Mouse (Mus musculus): ENCODE measurements at regions not wholly inside any gene's neighbourhood (a gene's known extent, or its start where the extent isn't known, plus 50 kb on each side); places are given as distances from the start of the nearest gene placed in this dataset.

GRCm38 (mm10) chr9:50024820-50025219 is 226.1 kb upstream of the Ncam1 start:
- no peak for DNase-seq (ENCODE audit: low read depth, low spot score)

- DNase-seq (ENCODE audit: low read depth, low spot score), result no peak
These were observed 214.9 kb upstream of the Ncam1 start for GRCm38 (mm10) chr9:50013602-50014001.

GRCm38 (mm10) chr9:50005757-50006576 is 207.2 kb upstream of the Ncam1 start:
- DNase-seq (ENCODE audit: low read depth, low spot score), result no peak

DNA sequence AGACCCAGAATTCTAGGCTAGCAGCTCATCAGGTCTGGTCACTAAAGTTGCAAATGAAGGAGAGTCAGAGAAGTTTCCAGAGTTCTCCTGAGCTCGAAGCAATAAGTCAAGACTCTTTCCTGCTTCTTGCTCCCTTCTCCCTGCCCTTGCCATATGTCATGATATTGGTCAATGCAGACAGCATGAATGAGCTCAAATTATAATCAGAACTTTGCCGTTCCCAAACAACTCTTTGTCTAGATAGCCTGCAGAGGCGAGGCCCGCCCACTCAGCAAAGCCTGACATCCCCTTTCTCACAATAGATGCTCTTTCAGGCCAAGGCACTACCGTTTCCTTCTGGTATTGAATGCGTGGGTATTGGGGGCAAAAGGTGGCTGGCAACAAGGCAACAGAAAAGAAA is 204.0 kb upstream of the Ncam1 start:
- DNase-seq (ENCODE audit: low read depth, low spot score), result no peak

- no peak for DNase-seq (ENCODE audit: low read depth, low spot score)
These were observed 202.0 kb upstream of the Ncam1 start for GRCm38 (mm10) chr9:50000497-50001404.

- DNase-seq (ENCODE audit: low read depth, low spot score), result no peak
These were observed 201.2 kb upstream of the Ncam1 start for GRCm38 (mm10) chr9:49999970-50000369.

DNA sequence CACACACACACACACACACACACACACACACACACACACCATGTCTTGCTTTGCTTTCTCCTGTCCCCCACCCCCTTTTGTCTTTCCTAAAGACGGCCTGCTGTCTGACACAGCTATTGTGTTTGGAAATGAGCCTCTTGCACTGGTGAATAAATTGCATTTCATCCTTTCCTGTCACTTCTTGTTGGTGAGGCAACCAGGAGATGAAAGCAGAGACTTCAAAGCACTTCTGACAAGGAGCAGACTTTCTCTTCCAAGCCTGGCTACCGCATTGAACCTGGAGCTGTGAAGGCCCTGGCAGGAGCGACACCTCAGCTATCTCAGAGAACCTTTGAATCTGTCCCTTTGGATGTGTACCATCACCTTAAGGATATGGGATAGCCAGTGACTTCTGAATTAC is 199.4 kb upstream of the Ncam1 start:
- DNase-seq (ENCODE audit: low read depth, low spot score), result no peak

DNA sequence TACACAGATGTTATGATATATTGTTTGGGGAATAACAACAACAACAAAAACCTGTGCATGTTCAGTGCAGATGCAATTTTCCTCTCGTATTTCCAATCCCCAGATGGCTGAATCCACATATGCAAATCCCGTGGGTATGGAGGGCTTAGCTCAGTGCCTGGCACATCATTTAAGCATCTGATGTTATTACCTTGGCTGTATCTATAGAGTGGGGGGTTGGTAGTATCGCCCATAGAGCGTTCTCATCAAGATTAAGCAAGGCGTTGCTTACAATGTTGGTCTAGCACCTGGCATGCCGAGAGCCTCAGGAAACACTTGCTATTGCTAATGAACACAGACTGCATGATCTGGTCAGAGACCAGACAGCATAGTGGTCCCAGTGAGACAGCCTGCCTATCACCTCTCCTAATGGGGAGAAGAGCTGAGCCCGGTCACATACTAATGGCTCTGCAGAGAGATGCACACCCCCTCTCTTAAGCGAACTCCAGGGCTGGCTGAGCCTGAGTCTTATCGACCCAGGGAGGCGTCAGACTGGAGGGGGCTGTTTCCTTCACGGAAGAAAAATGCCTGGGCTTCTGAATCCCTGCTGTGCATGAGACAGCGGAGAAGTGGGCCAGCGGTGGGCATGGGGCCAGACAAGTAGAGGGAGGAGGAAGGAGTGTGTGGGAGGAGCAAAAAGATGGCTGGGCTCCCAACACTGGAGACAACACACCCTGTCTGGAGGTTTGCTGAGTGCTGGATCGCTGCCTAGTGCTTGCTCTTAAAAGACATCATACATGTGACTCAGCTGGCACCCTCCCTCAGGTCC is 190.9 kb upstream of the Ncam1 start:
- no peak for DNase-seq (ENCODE audit: low read depth, low spot score)

GRCm38 (mm10) chr9:49988064-49988463 is 189.3 kb upstream of the Ncam1 start:
- DNase-seq (ENCODE audit: low read depth, low spot score), result no peak

DNA sequence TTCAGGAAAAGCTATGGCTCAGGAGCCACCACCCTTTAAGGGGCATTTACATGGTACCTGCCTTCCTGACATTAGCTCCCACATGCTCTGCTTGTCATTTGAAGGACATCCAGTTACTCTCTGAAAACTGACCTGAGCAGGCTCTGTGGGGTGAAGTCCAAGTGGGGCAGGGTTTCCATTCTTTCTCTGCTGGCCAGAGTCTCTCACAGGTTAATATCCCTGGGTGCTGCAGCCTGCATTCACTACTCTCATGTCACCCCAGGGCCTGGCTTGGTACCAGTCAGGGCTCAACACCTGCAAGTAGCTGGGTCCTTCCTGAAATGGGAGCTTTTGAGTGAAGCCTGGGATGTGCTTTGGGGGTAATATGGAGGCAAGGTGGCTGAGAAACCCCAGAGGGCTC is 188.8 kb upstream of the Ncam1 start:
- DNase-seq (ENCODE audit: low read depth, low spot score), result no peak

GRCm38 (mm10) chr9:49980344-49981207 is 181.9 kb upstream of the Ncam1 start:
- DNase-seq (ENCODE audit: low read depth, low spot score), result no peak

- no peak for DNase-seq (ENCODE audit: low read depth, low spot score)
These were observed 177.4 kb upstream of the Ncam1 start for GRCm38 (mm10) chr9:49975938-49976671.

DNA sequence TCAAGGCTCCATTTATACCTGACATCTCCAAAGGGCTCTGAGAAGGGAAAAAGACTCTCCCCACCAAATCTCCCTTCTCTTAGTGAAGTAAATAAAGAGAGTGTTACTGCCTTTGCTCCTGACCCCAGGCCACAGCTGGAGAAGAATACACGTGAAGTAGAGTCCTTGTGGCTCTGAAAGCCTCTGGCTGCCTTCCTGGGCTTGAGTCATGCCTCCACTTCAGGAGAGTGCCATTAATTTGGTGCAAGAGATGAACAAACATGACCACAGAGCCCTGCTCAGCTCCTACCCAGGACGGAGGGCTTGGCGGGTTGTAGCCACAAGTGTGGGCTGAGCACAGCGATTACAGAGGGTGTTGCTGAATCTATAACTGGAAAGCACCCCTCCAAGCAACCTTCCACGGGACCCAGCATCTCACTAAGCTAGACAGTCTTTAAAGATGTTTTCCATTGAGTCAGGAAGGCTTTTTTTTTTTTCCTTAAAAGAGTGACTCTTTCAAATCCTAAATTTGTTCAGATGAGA is 175.3 kb upstream of the Ncam1 start:
- DNase-seq (ENCODE audit: low read depth, low spot score), result no peak

DNA sequence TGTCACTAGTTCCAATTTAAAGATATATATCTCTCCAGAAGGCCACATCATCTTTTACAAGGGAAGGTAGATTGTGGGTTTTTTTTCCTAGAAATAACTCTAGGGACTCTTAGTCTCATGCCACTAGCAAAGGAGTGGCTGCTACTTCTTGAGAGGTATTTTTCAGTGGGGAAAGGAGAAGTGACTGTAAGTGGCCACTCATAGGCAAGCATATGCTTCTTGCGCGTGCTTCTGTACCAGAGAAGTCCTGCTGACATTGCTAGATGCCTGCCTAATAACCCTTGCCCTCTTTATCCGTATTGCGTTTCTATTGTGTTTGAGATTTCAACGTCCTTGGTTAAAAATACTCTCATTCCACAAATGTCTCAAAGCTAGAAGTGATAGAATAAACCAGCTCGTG is 170.7 kb upstream of the Ncam1 start:
- DNase-seq (ENCODE audit: low read depth, low spot score), result no peak

GRCm38 (mm10) chr9:49964666-49965065 is 165.9 kb upstream of the Ncam1 start:
- no peak for DNase-seq (ENCODE audit: low read depth, low spot score)

DNA sequence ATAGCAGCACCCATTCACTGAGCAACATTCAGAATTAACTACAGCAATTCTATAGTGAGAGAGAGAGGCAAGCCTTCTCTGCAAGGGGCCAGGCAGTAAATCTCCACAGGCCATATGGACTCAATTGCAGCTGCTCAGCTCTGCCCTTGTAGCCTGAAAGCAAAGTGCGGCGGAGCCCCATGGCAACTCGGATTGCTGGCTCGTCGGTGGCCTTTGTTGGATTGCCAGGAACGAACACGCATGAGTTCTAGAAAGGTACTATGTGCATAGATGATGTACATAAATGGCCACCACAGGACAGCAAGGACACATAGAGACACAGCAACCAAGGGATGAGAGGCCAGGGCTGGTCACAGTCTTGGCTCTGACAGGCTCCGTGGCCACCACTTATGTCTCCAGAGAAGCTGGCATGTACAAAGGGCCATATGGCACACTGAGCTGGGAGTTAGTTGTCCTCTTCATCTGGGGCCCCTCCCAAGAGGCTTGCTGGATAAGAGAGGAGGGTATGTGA is 163.9 kb upstream of the Ncam1 start:
- peak; percentile 17 for DNase-seq (ENCODE audit: low read depth, low spot score)

- DNase-seq (ENCODE audit: low read depth, low spot score), result peak; percentile 94
These were observed 163.2 kb upstream of the Ncam1 start for GRCm38 (mm10) chr9:49961965-49962364.

DNA sequence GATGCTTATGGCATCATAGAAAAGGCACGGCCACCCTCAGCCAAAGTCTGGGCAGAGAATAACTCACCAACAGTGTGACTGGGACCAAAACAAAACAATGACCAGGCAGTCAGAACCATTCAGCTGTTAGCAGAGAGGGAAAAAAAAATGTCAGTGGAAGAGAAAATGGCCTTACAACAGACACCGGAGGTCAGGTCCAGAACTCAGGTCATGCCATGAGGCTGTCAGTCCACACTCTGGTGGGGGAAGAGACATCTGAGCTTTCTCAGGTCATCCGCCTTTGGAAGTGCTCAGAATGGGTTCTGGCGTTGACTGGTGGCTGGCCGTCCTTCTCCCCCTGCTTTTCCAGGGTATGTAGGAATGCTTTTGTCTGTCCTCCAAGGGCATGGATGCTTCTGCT is 162.6 kb upstream of the Ncam1 start:
- DNase-seq (ENCODE audit: low read depth, low spot score), result no peak

DNA sequence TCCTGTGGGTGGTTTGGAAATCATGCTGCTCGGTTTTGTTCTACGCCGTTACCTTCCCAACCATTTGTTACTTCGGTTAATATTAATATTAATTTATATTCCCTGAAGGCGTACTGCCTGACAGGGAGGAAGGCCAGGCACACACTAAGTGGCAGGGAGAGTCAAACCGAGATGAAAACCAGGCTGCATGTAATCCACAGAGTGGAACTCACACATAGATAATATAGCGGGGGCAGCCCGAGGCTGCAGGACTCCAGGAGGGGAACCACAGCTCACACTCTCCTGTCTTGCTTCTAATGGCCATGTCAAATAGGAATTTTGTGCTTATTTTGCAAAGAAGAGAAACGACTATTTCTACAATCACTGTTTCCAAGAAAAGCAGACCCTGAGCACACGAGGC is 161.3 kb upstream of the Ncam1 start:
- DNase-seq (ENCODE audit: low read depth, low spot score), result no peak

GRCm38 (mm10) chr9:49958890-49959289 is 160.2 kb upstream of the Ncam1 start:
- no peak for DNase-seq (ENCODE audit: low read depth, low spot score)
